Mouse (Mus musculus) G1E (cell line): ENCODE data around the gene Col4a2. TPM values are rescaled to one million over a fixed set of nuclear protein-coding genes. Genes with fewer than 3 reads are reported as not detected.

Experiments used
- ATAC-seq: 2 replicates; pipeline ENCODE4 v1.8.0; 2016; ENCODE audit warnings: mild to moderate bottlenecking; ENCODE audit not compliant: insufficient number of reproducible peaks, poor library complexity, low FRiP score, severe bottlenecking; ENCODE audit errors: extremely low read depth
- DNase-seq: peaks from one replicate; pipeline ENCODE4 v3.0.0; 2012; ENCODE audit warnings: low spot score
- H3K27me3 ChIP-seq: 2 replicates; pipeline ENCODE4 v1.6.1; 2012; ENCODE audit warnings: mild to moderate bottlenecking, low read length, inconsistent platforms; ENCODE audit not compliant: insufficient read depth
- H3K36me3 ChIP-seq: replicated peaks from 2 replicates; pipeline ENCODE3; 2012; ENCODE audit warnings: mild to moderate bottlenecking, inconsistent platforms
- H3K4me1 ChIP-seq: 2 replicates; pipeline ENCODE4 v1.6.1; 2012; ENCODE audit warnings: low read depth, low read length, inconsistent platforms, mixed read lengths; ENCODE audit not compliant: insufficient read depth
- H3K4me3 ChIP-seq: 2 replicates; pipeline ENCODE4 v1.5.1; 2012; ENCODE audit warnings: low read depth, mild to moderate bottlenecking, inconsistent platforms, low read length, moderate library complexity, mixed read lengths
- H3K9me3 ChIP-seq: replicated peaks from 2 replicates; pipeline ENCODE4 v1.6.1; 2012; ENCODE audit warnings: inconsistent platforms
- CTCF ChIP-seq: IDR thresholded peaks from 2 replicates; pipeline ENCODE4 v1.5.1; 2012; ENCODE audit warnings: low read depth, low read length, inconsistent platforms, mixed read lengths
- GATA1 ChIP-seq: IDR thresholded peaks from 2 replicates; pipeline ENCODE4 v1.6.1; 2012; ENCODE audit warnings: borderline replicate concordance, low read length, inconsistent platforms, mixed read lengths
- GATA2 ChIP-seq: IDR thresholded peaks from 2 replicates; pipeline ENCODE4 v1.6.1; 2012; ENCODE audit warnings: low read depth, low read length, inconsistent platforms, borderline replicate concordance
- POLR2AphosphoS5 ChIP-seq: IDR thresholded peaks from 2 replicates; pipeline ENCODE4 v1.6.1; 2012; ENCODE audit warnings: low read depth, low read length, inconsistent platforms; ENCODE audit not compliant: insufficient replicate concordance
- TAL1 ChIP-seq: conservative IDR thresholded peaks from 2 replicates; pipeline ENCODE4 v1.6.1; 2012; ENCODE audit warnings: low read depth, low read length, inconsistent platforms, mixed read lengths
- polyA plus RNA-seq: library from polyadenylated mRNA; stranded (reverse); fragments of >175 nt; gene quantifications from 2 replicates; pipeline ENCODE4 v1.2.3, GENCODE M21; 2012
- total RNA-seq, 2 experiments: library from RNA; stranded (forward) in 1 of 2; stranded (reverse) in 1 of 2; fragments of 200-1000 nt in 1 of 2; fragments of >200 nt in 1 of 2; fragmentation: Nextera tagmentation in 1 of 2; gene quantifications; 2 replicates each; pipeline ENCODE4 v1.2.3; 2014 to 2017

The Col4a2 gene
- total and polyA plus RNA-seq, 3 experiments, result 0.05 TPM; not detected in 2

DNA sequence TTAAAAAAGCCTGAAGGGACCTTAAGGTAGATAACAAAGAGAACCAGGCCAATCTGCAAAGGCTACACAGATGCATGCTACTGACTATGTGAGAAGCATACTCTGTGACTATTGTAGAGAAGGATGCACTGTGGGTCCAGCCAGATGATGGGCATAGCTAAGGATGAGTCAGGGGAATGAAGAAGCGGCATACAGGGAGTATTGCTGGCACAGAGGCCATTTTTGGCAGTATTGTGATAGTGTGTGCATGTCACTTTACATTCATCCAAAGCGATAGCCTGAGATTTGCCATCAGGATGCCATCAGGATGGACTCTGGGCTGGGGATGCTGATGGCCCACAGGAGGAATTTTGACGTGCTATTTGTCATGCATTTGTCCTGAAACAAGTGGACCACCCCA, 25.5 kb upstream of the Col4a2 start:
- DNase-seq, result no peak
- Histone ChIP-seq H3K36me3 (no peaks in the 10 kb centered on the region), H3K4me3 (no peak overlapping the region), H3K4me1 (no peaks in the 10 kb centered on the region), H3K9me3 (no peaks in the 10 kb centered on the region), H3K27me3 (peaks cover 17% of the 10 kb centered on the region)
- ATAC-seq, result no peak
- no peak for TF ChIP-seq TAL1

DNA sequence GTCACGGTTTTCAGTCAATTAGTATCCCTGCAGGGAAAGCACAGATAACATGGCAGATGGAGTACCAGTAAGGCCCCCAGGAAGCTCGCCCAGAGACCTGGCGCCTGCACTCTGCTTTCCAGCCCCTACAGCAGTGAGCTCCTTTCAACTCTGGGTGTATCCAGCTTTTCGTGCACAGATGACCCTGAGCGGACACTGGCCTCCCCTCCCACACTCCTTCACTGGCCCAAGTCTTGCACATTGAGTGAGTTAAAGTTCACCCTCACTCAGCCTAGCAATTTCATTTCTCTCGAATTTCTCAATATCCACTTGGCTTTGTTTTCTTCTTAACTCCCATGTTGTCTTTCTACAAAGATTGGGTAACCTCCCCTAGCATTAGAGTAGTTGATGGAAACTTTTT, 24.3 kb upstream of the Col4a2 start:
- Histone ChIP-seq H3K27me3 (peaks cover 15% of the 10 kb centered on the region), H3K9me3 (no peaks in the 10 kb centered on the region), H3K4me1 (no peaks in the 10 kb centered on the region), H3K4me3 (no peak overlapping the region), H3K36me3 (no peaks in the 10 kb centered on the region)
- ATAC-seq (no peak), DNase-seq (no peak)
- TF ChIP-seq CTCF, result no peak
- TF ChIP-seq GATA2, result no peak
- TF ChIP-seq GATA1, result no peak
- TF ChIP-seq TAL1, result no peak
- no peak for TF ChIP-seq POLR2AphosphoS5

DNA sequence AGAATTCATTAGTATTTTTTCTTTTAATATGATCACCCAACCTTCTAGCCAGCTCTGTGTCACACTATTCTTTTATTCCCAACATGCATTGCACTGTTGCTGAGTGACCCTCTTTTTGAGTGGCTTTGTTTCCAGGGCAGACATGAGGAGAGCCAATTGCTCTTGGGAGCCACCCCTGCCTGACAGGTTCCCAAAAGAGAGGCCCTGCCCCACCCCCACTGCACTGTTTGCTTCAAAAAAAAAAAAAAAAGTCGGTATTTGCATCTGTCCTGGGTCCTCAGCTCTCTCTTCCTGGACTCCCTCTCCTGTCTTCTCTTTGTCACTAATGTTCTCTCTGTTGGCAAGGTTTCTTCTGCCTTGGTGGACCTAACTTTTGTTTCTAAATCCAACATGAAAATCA, 22.1 kb upstream of the Col4a2 start:
- no peaks in the 10 kb centered on the region for H3K4me1 ChIP-seq
- H3K27me3 ChIP-seq, result peaks cover 14% of the 10 kb centered on the region
- no peaks in the 10 kb centered on the region for H3K36me3 ChIP-seq
- no peak for DNase-seq
- no peak for TF ChIP-seq TAL1
- no peak for TF ChIP-seq GATA1
- TF ChIP-seq CTCF, result no peak
- TF ChIP-seq GATA2, result no peak
- TF ChIP-seq POLR2AphosphoS5, result no peak
- H3K9me3 ChIP-seq, result no peaks in the 10 kb centered on the region
- H3K4me3 ChIP-seq, result no peak overlapping the region
- no peak for ATAC-seq

DNA sequence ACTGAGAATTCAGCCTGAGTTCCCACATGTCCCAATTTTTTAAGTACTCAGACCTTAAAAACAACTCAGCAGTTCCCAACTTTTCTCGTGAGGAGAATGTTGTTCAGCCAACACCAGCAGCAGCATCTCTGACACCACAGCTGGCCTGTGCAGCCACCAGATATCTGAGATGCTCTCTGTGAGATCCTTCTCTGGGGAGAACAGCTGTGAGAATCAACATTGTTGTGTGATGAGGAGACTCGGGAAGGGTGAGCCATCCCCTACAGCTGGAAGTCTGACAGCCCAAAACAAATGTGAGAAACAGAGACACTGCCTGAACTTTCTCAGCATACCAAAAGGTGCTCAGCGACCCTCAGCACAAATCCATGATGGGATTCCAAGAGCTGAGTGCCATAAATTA, 20.0 kb upstream of the Col4a2 start:
- Histone ChIP-seq H3K27me3 (peaks cover 12% of the 10 kb centered on the region), H3K4me1 (no peaks in the 10 kb centered on the region)

DNA sequence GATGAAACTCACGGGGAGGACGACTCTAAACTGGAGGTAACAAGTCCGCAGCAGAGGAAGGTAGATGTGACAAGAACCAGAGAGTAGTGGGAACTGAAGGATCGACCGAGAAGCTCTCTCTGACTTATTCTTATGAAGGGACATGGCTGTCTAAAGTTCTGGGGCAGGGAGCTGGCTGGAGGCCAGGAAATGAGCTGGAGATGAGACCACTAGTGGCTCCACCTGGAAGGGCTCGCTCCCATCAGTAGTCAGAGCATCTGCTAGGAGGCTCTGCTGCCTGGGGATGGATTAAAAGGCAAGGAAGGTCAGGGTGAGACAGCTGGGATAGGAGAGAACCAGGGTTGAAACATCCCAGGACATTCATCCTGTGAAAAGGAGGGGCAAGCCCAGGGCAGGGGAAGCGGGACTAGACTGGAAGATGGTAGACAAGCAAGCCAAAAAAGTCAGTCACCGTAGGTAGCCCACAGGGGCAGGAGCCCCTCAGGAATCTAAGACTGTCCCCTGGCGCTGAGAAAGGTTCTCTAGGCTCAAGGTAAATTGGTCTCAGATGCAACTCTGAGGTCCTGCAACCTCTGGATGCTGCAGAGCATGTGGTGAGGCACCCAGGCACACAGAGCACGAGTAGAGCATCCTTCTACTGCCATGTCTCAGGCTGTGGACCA, 16.2 kb upstream of the Col4a2 start:
- DNase-seq, result no peak
- H3K27me3 ChIP-seq, result no peaks in the 10 kb centered on the region
- H3K36me3 ChIP-seq, result no peaks in the 10 kb centered on the region
- no peaks in the 10 kb centered on the region for H3K9me3 ChIP-seq
- H3K4me1 ChIP-seq, result no peaks in the 10 kb centered on the region
- H3K4me3 ChIP-seq, result no peak overlapping the region
- no peak for ATAC-seq
- TF ChIP-seq TAL1, result no peak
- TF ChIP-seq POLR2AphosphoS5, result no peak
- no peak for TF ChIP-seq GATA1
- no peak for TF ChIP-seq GATA2
- no peak for TF ChIP-seq CTCF

More for the DNA sequence above, 20.0 kb upstream of the Col4a2 start:
- no peak for DNase-seq
- no peak for ATAC-seq
- Histone ChIP-seq H3K36me3 (no peaks in the 10 kb centered on the region), H3K9me3 (no peaks in the 10 kb centered on the region), H3K4me3 (no peak overlapping the region)
- TF ChIP-seq TAL1 (no peak), CTCF (no peak), GATA1 (no peak)

DNA sequence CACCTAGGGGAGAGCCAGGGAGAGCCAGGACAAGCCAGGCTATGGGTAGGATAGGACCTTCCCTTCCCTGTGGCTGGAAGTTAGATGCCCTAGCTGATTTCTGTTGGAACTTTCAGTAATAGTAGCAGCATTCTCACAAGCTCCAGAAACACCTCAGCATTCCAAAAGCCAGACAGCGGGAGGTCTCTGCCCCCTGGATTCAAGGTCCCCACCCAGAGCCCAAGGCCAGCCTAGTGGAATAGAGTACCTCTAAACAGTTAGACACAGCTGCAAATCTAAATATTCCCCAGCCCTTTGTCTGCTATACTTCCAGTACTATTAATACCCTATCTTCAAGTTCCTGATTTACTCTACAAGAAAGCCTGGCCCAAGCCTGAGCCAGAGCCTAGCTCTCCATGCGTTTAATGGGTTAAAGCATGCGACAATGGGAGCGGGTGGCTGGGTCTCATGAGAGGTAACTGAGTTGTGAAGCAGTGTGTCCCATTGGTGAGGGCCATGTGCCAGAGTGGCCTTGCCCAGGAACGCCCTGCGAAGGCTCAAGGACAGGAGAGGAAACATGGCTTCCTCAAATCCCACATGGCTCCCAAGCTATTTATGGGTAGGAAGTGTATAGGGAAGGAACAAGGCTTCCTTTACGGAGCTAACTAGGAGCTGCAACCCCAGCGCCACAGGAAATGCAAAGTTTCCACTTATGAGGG, 15.3 kb upstream of the Col4a2 start:
- no peak for ATAC-seq
- DNase-seq, result no peak
- no peaks in the 10 kb centered on the region for H3K36me3 ChIP-seq
- no peaks in the 10 kb centered on the region for H3K27me3 ChIP-seq
- H3K9me3 ChIP-seq, result no peaks in the 10 kb centered on the region
- H3K4me1 ChIP-seq, result no peaks in the 10 kb centered on the region
- H3K4me3 ChIP-seq, result no peak overlapping the region
- TF ChIP-seq GATA2, result no peak
- no peak for TF ChIP-seq CTCF
- TF ChIP-seq GATA1, result no peak
- no peak for TF ChIP-seq POLR2AphosphoS5
- no peak for TF ChIP-seq TAL1
